Mouse (Mus musculus): ENCODE measurements around the gene Rnf181. TPM values are rescaled to one million over a fixed set of nuclear protein-coding genes. Genes with fewer than 3 reads are reported as not detected.

Gene Rnf181
- polyA plus RNA-seq, 1 experiment from 2014 or later, result 116 TPM

GRCm38 (mm10) chr6:72390795-72391521 lies 24.2 kb upstream of the Rnf181 start:
- Histone ChIP-seq H3K27me3 (ENCODE audit: insufficient read depth, low read length) (no peaks in the 10 kb centered on the region), H3K27ac (ENCODE audit: low read depth) (peak overlapping the region; percentile 94), H3K4me1 (ENCODE audit: insufficient read depth) (0 out of 2 replicates have a peak, but pooled peaks cover 7% of the 10 kb centered on the region), H3K36me3 (ENCODE audit: insufficient read depth) (peaks cover 15% of the 10 kb centered on the region; the same call in 1 of the 2 replicates), H3K4me2 (peak overlapping the region; percentile 69), H3K9ac (peak overlapping the region; percentile 68), H3K9me3 (ENCODE audit: low read depth, low read length) (no peaks in the 10 kb centered on the region), H3K4me3 (ENCODE audit: low read depth, low read length) (peak overlapping the region; percentile 52)
- 13% methylated on average over 12 of the region's 12 CpGs for WGBS
- peak; percentile 67 for ATAC-seq (ENCODE audit: insufficient read depth)
- TF ChIP-seq CTCF (IDR thresholded peaks at IDR 0.05; ENCODE audit: low read depth), result no peak; the same call in 1 of the 2 replicates
- DNase-seq, result peak; percentile 87

GRCm38 (mm10) chr6:72389941-72390771 lies 23.4 kb upstream of the Rnf181 start, which contains the start of gene Vamp8:
TSS of gene Vamp8 (minus strand) at chr6:72390703.
- H3K27me3 ChIP-seq (ENCODE audit: insufficient read depth, low read length), result no peaks in the 10 kb centered on the region
- TF ChIP-seq CTCF (IDR thresholded peaks at IDR 0.05; ENCODE audit: low read depth), result peak; percentile 32; the same call in 1 of the 2 replicates
- peak; percentile 78 for DNase-seq
- no peaks in the 10 kb centered on the region for H3K9me3 ChIP-seq (ENCODE audit: low read depth, low read length)
- 0 out of 2 replicates have a peak, but pooled peaks cover 7% of the 10 kb centered on the region for H3K4me1 ChIP-seq (ENCODE audit: insufficient read depth)
- H3K4me2 ChIP-seq, result peak within 1 kb of the TSS; percentile 69
- peaks cover 22% of the 10 kb centered on the region for H3K36me3 ChIP-seq (ENCODE audit: insufficient read depth)
- H3K9ac ChIP-seq, result peak within 1 kb of the TSS; percentile 68
- H3K27ac ChIP-seq (ENCODE audit: low read depth), result peak within 1 kb of the TSS; percentile 94
- under 1% methylated on average over 33 of the region's 33 CpGs for WGBS
- ATAC-seq (ENCODE audit: insufficient read depth), result peak; percentile 80
- peak within 1 kb of the TSS; percentile 52 for H3K4me3 ChIP-seq (ENCODE audit: low read depth, low read length)

- H3K9me3 ChIP-seq (ENCODE audit: low read depth, low read length), result no peaks in the 10 kb centered on the region
- H3K4me1 ChIP-seq (ENCODE audit: insufficient read depth), result 0 out of 2 replicates have a peak, but pooled peaks cover 7% of the 10 kb centered on the region
- peak; percentile 28 for DNase-seq
- no peaks in the 10 kb centered on the region for H3K27me3 ChIP-seq (ENCODE audit: insufficient read depth, low read length)
- H3K9ac ChIP-seq, result peak overlapping the region; percentile 68
- no peak for TF ChIP-seq CTCF (IDR thresholded peaks at IDR 0.05; ENCODE audit: low read depth)
- ATAC-seq (ENCODE audit: insufficient read depth), result peak; percentile 48
- peaks cover 26% of the 10 kb centered on the region for H3K36me3 ChIP-seq (ENCODE audit: insufficient read depth)
- 7% methylated on average over 13 of the region's 13 CpGs for WGBS
- peak overlapping the region; percentile 52 for H3K4me3 ChIP-seq (ENCODE audit: low read depth, low read length)
- H3K4me2 ChIP-seq, result peak overlapping the region; percentile 69
- peak overlapping the region; percentile 94 for H3K27ac ChIP-seq (ENCODE audit: low read depth)
These were observed 22.8 kb upstream of the Rnf181 start for GRCm38 (mm10) chr6:72389471-72389940.

GRCm38 (mm10) chr6:72388791-72389329 lies 22.1 kb upstream of the Rnf181 start:
- no peak for ATAC-seq (ENCODE audit: insufficient read depth)

GRCm38 (mm10) chr6:72388266-72388665 lies 21.5 kb upstream of the Rnf181 start:
- H3K27ac ChIP-seq (ENCODE audit: low read depth), result no peak overlapping the region
- H3K36me3 ChIP-seq (ENCODE audit: insufficient read depth), result peaks cover 26% of the 10 kb centered on the region
- DNase-seq, result no peak
- 59% methylated on average over 10 of the region's 10 CpGs for WGBS
- 0 out of 2 replicates have a peak, but pooled peaks cover 7% of the 10 kb centered on the region for H3K4me1 ChIP-seq (ENCODE audit: insufficient read depth)
- TF ChIP-seq CTCF (IDR thresholded peaks at IDR 0.05; ENCODE audit: low read depth), result no peak
- H3K4me3 ChIP-seq (ENCODE audit: low read depth, low read length), result no peak overlapping the region
- H3K9ac ChIP-seq, result no peak overlapping the region; the same call in 1 of the 2 replicates
- no peak for ATAC-seq (ENCODE audit: insufficient read depth)
- H3K27me3 ChIP-seq (ENCODE audit: insufficient read depth, low read length), result no peaks in the 10 kb centered on the region
- H3K9me3 ChIP-seq (ENCODE audit: low read depth, low read length), result no peaks in the 10 kb centered on the region
- H3K4me2 ChIP-seq, result peak overlapping the region; percentile 69; the same call in 1 of the 2 replicates

More at GRCm38 (mm10) chr6:72388791-72389329, 22.1 kb upstream of the Rnf181 start:
- Histone ChIP-seq H3K27ac (ENCODE audit: low read depth) (peak overlapping the region; percentile 94), H3K9ac (peak overlapping the region; percentile 68), H3K9me3 (ENCODE audit: low read depth, low read length) (no peaks in the 10 kb centered on the region), H3K27me3 (ENCODE audit: insufficient read depth, low read length) (no peaks in the 10 kb centered on the region), H3K4me2 (peak overlapping the region; percentile 69), H3K4me1 (ENCODE audit: insufficient read depth) (0 out of 2 replicates have a peak, but pooled peaks cover 7% of the 10 kb centered on the region), H3K36me3 (ENCODE audit: insufficient read depth) (peaks cover 26% of the 10 kb centered on the region), H3K4me3 (ENCODE audit: low read depth, low read length) (peak overlapping the region; percentile 52)
- DNase-seq, result no peak
- TF ChIP-seq CTCF (IDR thresholded peaks at IDR 0.05; ENCODE audit: low read depth), result no peak
- WGBS, result 72% methylated on average over 6 of the region's 6 CpGs

GRCm38 (mm10) chr6:72387816-72388215 lies 21.1 kb upstream of the Rnf181 start:
- Histone ChIP-seq H3K4me3 (ENCODE audit: low read depth, low read length) (no peak overlapping the region), H3K4me1 (ENCODE audit: insufficient read depth) (0 out of 2 replicates have a peak, but pooled peaks cover 7% of the 10 kb centered on the region), H3K9me3 (ENCODE audit: low read depth, low read length) (no peaks in the 10 kb centered on the region), H3K36me3 (ENCODE audit: insufficient read depth) (peaks cover 26% of the 10 kb centered on the region), H3K27me3 (ENCODE audit: insufficient read depth, low read length) (no peaks in the 10 kb centered on the region), H3K4me2 (no peak overlapping the region; the same call in 1 of the 2 replicates), H3K9ac (no peak overlapping the region), H3K27ac (ENCODE audit: low read depth) (no peak overlapping the region)
- DNase-seq (no peak), ATAC-seq (ENCODE audit: insufficient read depth) (no peak)
- WGBS, result 85% methylated on average over 3 of the region's 3 CpGs
- no peak for TF ChIP-seq CTCF (IDR thresholded peaks at IDR 0.05; ENCODE audit: low read depth)
